Mouse (Mus musculus) T-cell, adult 2 months (primary cell): Measurements from ENCODE around the gene Gm49322.

Experiments used
- DNase-seq: peaks from one replicate; pipeline ENCODE4 v3.0.0; 2022; ENCODE audit warnings: low spot score

Gm49322 gene

DNA sequence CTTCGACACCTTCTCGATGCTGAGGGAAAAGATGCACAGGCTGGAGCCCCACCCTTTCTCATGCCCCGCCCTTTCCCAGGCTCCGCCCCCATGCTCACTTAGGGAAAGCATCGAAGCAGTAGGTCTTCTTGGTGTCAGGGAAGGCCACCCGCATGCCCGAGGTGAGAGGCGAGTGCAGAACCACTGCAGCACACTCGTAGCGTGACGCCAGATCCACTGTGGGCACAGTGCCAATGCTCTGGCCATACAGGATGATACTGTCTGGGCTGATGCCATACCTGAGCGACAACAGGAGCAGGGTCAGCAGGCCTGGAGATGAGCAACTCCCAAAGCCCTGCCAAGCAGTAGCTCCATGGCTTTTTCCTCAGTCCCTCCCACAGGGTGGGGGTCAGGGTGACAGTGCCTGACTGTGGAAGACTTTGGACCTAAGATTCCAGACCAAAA is 21.8 kb upstream of the Gm49322 start:
- DNase-seq = no peak

- no peak for DNase-seq
Observed at GRCm38 (mm10) chr10:80584642-80585552, 20.9 kb upstream of the Gm49322 start.

DNA sequence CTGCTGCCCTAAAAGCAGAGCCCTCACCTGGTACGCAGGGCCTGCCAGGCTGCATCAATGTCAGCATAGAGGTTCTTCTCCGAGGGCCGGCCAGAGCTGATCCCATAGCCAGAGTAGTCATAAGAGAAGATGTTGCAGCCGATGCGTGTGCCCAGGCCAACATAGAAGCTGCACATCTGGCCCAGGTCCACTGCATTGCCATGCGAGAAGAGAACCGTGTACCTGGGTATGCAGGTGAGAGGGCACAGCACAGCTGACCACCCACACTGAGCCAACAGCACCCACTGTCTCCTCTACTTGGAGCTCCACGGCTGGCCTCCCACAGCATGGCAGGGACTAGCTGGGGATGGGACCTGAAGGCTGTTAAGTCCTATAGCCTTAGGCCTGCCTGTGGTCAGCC is 20.2 kb upstream of the Gm49322 start:
- no peak for DNase-seq

- DNase-seq = no peak
Observed at GRCm38 (mm10) chr10:80586407-80587304, 19.2 kb upstream of the Gm49322 start.

DNA sequence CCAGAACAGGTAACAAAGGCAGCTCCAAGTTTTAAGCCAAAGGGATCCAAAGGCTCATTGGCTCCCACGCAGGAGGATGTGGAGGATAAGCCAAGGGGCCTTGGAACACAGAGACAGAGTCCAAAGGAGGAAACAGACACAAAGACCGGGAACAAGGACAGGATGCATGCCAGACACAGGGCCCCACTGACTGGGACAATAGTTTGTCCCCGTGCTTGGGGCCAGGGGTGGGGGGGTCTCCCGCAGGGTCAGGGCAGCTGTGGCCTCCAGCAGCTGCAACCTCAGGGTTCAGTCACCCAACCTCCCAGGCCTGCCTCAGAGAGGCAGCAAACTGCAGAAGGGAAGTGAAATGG is 18.5 kb upstream of the Gm49322 start:
- DNase-seq = no peak

DNA sequence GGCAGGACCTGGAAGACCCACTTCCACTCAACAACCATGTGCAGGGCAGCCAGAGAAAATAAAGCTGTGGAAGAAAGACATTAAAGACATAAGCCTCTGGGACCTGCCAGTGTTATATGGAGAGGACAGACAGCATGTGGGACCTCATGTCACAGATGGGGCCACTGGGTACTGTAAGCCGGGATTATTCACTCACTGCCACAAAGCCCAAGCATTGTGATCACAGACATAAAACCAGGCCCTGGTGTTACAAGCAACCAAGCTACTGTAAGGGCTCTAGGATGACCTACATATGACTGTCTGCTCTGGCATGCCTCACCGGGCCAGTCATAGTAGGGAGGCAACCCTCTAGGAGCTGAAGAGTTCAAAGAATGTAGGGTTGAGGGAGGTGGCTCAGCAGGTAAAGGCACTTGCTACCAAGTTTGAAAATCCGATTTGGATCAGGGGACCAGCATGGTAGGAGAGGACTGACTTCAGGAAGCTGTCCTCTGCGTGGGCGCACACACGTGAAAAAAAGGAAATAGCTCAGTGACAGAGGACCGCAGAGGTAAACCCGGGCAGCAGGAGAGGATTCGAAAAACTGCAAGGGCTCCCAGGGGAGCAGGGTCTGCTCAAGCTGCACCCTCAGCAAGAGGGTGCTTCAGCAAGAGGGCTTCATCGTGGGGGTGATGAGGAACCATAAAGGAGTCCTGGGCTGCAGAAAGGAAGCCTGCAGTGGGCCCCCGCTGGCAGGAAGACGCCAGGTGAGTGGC is 16.5 kb upstream of the Gm49322 start:
- DNase-seq = peak; percentile 51

DNA sequence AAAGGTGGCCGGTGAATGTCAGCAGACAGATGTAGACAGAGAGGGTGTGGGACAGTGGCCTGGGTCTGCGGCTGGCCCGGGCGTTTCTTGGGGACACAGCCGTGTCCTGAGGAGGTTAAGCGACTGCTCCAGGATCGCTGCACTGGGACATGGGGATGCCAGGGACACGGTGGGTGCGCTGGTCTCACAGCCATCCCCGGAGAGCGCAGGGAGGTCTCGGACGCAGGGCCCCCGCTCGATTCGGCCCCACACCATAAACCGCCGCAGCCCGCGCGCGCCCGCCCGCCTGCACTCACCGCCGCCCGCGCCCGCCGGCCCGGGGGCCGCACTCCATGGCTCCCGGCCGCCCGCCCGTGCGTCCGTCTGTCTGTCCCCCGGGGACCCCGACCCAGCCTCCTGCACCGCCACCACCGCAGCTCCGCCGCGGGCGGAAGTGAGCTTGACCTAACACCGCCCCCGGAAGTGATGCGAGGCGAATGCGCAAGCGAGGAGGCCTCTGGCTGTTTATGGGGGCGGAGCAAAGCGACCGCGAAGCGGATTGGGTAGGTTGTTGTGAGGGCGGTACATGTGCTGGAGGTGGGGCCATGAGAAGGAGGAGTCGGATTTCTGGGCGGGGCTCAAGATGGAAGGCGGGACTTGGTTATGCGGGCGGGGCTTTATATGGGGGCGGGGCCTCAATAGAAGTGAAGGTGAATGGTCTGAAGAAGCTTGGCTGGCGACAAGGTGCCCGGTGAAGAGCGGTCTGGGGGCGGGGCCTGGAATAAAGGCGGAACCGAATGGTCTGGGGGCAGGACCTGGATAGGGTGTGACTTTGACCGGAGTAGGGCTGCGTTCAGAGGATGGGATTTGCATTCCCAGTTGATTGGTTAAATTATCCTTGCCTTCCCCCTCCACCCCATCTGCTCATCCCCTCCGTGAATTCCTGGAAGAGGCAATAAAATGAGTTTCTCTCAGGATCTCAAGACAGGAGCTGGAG is 15.7 kb upstream of the Gm49322 start, which contains the start of gene Abhd17a:
Gene Abhd17a, minus strand, starts transcription at position 463 of the 976 bp plus-strand sequence.
- peak; percentile 95 for DNase-seq

DNA sequence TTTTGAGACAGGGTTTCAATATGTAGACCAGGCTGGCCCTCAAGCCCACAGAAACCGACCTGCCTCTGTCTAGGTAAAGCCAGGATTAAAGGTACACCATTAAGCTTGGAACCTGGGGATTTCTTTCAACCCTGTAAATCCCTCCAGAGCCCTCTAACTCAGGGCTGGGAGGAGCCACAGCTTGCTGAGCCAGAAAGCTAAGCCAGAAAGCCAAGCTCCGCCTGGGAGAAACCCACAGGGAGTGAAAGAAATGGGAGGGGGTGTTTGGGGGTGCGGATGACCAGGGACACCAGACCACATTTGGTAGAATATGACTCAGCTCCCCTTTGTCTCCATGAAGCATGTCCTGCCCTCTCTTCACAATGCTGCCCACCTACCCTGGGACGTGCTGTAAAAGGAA is 9.5 kb upstream of the Gm49322 start:
- DNase-seq = no peak

- peak; percentile 96 for DNase-seq
Observed at GRCm38 (mm10) chr10:80602698-80603325, 3.0 kb upstream of the Gm49322 start, which contains the start of the genes Scamp4 and Adat3. Gene Scamp4 (plus strand): TSS chr10:80602872. Gene Adat3 (plus strand): TSS chr10:80602880.

DNA sequence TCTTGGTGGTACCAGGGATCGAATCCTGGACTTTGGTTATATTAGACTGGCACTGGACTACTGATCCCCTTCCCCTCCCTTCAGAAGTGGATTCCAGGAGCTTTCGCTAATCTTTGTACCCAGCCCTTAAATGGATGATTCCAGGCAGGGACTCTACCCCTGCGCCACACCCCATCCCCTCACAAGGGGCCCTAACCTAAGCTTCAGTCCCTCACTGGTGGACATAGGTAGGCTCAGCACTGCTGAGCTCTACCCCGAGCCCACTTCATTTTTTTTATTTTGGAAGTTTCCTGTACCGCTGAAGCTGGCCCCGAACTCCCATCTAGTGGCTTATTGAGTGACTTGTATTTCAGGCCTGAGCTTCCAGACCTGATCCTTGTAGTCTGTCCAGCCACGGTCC is 2.5 kb upstream of the Gm49322 start:
- DNase-seq = no peak

GRCm38 (mm10) chr10:80604001-80604509 is 1.8 kb upstream of the Gm49322 start:
- no peak for DNase-seq

DNA sequence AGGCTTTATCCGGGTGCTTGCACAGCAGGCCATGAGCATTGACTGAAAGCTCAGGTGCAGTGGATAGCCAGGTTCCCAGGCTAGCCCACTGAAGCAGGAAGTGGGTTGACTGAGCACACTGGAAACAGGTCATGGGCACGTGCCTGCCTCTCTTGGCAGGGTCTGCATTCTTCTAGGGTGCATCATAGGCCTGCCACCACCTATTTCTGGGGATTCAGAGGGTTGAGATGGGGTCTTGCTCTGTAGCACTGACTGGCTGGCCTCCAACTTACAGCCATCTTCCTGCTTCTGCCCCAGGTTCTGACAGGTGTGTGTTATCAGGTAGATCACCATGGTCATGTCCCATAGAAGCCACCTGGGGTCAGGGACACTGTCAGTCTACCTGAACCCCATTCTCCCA is 833 bp upstream of the Gm49322 start:
- no peak for DNase-seq

GRCm38 (mm10) chr10:80606306-80606705 is 485 bp downstream of the Gm49322 start:
- peak; percentile 64 for DNase-seq

- DNase-seq = no peak
Observed at GRCm38 (mm10) chr10:80606737-80607350, 1.0 kb downstream of the Gm49322 start.

DNA sequence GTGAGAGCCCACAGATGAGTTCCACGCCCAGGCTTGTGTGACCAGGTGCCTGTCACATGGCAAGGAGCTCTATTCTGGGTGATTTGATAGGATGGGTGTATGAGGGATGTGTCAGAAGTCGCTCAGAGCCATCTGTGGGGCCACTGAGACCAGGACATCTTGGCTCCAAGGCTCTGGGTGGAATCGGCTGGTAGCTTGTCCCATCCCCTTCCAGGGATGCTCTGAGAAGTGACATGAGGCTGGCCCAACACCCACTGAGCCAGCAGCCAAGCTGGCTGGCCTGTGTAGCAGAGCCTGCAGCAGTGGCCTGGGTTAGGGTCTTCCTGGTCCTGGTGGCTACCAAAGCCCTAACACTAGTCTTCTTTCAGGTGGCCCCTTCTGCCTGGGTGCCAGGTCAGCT is 2.6 kb downstream of the Gm49322 start:
- no peak for DNase-seq

GRCm38 (mm10) chr10:80609269-80609924 is 3.6 kb downstream of the Gm49322 start:
- DNase-seq = no peak

- DNase-seq = no peak
Observed at GRCm38 (mm10) chr10:80610116-80610785, 4.4 kb downstream of the Gm49322 start.

GRCm38 (mm10) chr10:80611024-80611423 is 5.2 kb downstream of the Gm49322 start:
- peak; percentile 69 for DNase-seq
